ENCODE assay signal across 10 mouse cellular contexts in the genomic region with DNA sequence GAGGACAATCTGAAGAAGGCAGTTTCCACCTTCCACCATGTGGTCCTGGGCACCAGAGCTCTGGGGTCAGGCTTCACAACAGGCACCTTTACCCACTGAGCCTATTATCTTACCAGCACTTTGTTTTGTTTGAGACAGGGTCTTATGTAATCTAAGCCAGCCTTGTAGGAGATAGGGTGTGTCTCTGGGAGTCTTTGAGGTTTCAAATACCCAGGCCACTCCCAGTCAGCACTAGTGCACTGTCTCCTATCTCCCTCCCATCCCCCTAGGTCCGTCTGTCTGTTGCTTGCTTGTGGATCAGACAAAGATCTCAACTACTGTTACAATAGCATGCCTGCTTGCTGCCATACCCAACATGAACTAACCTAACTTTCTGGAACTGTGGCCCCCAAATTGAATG.
DNase-seq lines count a peak whose midpoint lies in the region; ATAC-seq and TF ChIP-seq lines count a peak whose summit lies in the region.
"Had no signal": no experiment of that assay in that cellular context is flagged by ENCODE, and none has a peak within 500 bp of the region (broad histone marks: within the 10 kb centered on the region; RNA-seq: fewer than 3 reads in every experiment).

No protein-coding gene starts in this region.

- no peaks in the 10 kb centered on the region for H3K27me3 ChIP-seq in kidney, postnatal 0 days (ENCODE audit: insufficient read depth, low read length)
- H3K27me3 ChIP-seq in liver, embryonic 16.5 days (ENCODE audit: control insufficient read depth, insufficient read depth, low read depth, low read length), result no peaks in the 10 kb centered on the region
- H3K27me3 ChIP-seq: midbrain, embryonic 12.5 days had no signal

- no peak overlapping the region for H3K27ac ChIP-seq in kidney, postnatal 0 days
- peak overlapping the region; percentile 43; the same call in 1 of the 2 replicates for H3K27ac ChIP-seq in liver, embryonic 16.5 days (ENCODE audit: low read length)
- H3K27ac ChIP-seq: midbrain, embryonic 12.5 days had no signal

- H3K4me3 ChIP-seq in kidney, postnatal 0 days (replicated peaks; ENCODE audit: low read depth, low read length), result no peak overlapping the region
- H3K4me3 ChIP-seq in liver, embryonic 16.5 days (ENCODE audit: low read depth, low read length), result no peak overlapping the region
- H3K4me3 ChIP-seq: midbrain, embryonic 12.5 days had no signal

- H3K4me2 ChIP-seq in kidney, postnatal 0 days (ENCODE audit: low read length), result no peak overlapping the region
- H3K4me2 ChIP-seq in liver, embryonic 16.5 days (ENCODE audit: low read depth, low read length), result peak overlapping the region; percentile 25
- H3K4me2 ChIP-seq: midbrain, embryonic 12.5 days had no signal

- no peaks in the 10 kb centered on the region for H3K36me3 ChIP-seq in kidney, postnatal 0 days (ENCODE audit: insufficient read depth, low read length)
- H3K36me3 ChIP-seq in liver, embryonic 16.5 days (ENCODE audit: control insufficient read depth, insufficient read depth), result no peaks in the 10 kb centered on the region
- H3K36me3 ChIP-seq: midbrain, embryonic 12.5 days had no signal

- DNase-seq in kidney, postnatal 0 days (ENCODE audit: low spot score), result peak; percentile 35
- DNase-seq in kidney, adult 11 months, result no peak
- DNase-seq in c-Kit-positive CD71-negative TER-119-negative erythroid progenitor cells, embryonic 14.5 days (ENCODE audit: low read depth), result peak; percentile 49
- DNase-seq in yolk sac, embryonic 10.5 days (ENCODE audit: low spot score), result peak; percentile 47
- no peak for DNase-seq in layer of hippocampus, adult 8-10 months (ENCODE audit: low spot score in 2 of 2)
- no peak for DNase-seq in adrenal gland, adult (ENCODE audit: inconsistent age in 2 of 2, low spot score in 1 of 2)
- DNase-seq: cerebellum, adult 8-10 months; heart, postnatal 10 days had no signal

- peaks cover 17% of the 10 kb centered on the region; the same call in 1 of the 2 replicates for H3K4me1 ChIP-seq in kidney, postnatal 0 days (replicated peaks; ENCODE audit: insufficient read depth, low read length)
- peaks cover 53% of the 10 kb centered on the region for H3K4me1 ChIP-seq in liver, embryonic 16.5 days (ENCODE audit: control insufficient read depth, low read depth, low read length)

- no peak overlapping the region for H3K9ac ChIP-seq in kidney, postnatal 0 days (ENCODE audit: low read depth, low read length)
- H3K9ac ChIP-seq in liver, embryonic 16.5 days (ENCODE audit: low read depth, low read length), result no peak overlapping the region
- H3K9ac ChIP-seq: midbrain, embryonic 12.5 days had no signal

- no peak for TF ChIP-seq CTCF in kidney, postnatal 0 days (IDR thresholded peaks at IDR 0.05; ENCODE audit: low read depth)

- no peak for ATAC-seq in kidney, postnatal 0 days (replicated peaks; ENCODE audit: low FRiP score, low read depth)
- ATAC-seq in liver, embryonic 16.5 days (ENCODE audit: low read depth), result peak; percentile 84

- no peaks in the 10 kb centered on the region for H3K9me3 ChIP-seq in kidney, postnatal 0 days (replicated peaks; ENCODE audit: low read length)
- no peaks in the 10 kb centered on the region for H3K9me3 ChIP-seq in liver, embryonic 16.5 days (replicated peaks; ENCODE audit: control insufficient read depth, low read length)
- H3K9me3 ChIP-seq: midbrain, embryonic 12.5 days had no signal

- 5% methylated on average over 1 of the region's 1 CpGs for WGBS in kidney, postnatal 0 days
- 0% methylated on average over 1 of the region's 1 CpGs for WGBS in liver, embryonic 16.5 days (ENCODE audit: insufficient replicate concordance)

Comparison
In these comparisons a context has a peak if more than half of its experiments do, and no peak if none do; other contexts are left out.
1. DNase-seq: peak in kidney, postnatal 0 days (single experiment), c-Kit-positive CD71-negative TER-119-negative erythroid progenitor cells, embryonic 14.5 days (single experiment) and yolk sac, embryonic 10.5 days (single experiment); none in kidney, adult 11 months (single experiment), layer of hippocampus, adult 8-10 months (0 of 2) and adrenal gland, adult (0 of 2).